Mouse (Mus musculus) embryonic facial prominence, embryonic 13.5 days (tissue): ENCODE results near the gene Sigmar1. TPM values are rescaled to one million over a fixed set of nuclear protein-coding genes. Genes with fewer than 3 reads are reported as not detected.

Experiments
- ATAC-seq: fragments of 200-750 bp; cut with Nextera tagmentation; 2 replicates; pipeline ENCODE4 v1.8.0; 2017; ENCODE audit warnings: low read depth; ENCODE audit not compliant: insufficient number of reproducible peaks, insufficient read depth, low FRiP score, low TSS enrichment
- H3K27ac ChIP-seq: fragments of 300-500 bp; sonication (generic); 2 replicates; pipeline ENCODE4 v1.5.1; 2015; ENCODE audit warnings: moderate library complexity, mild to moderate bottlenecking, inconsistent platforms
- H3K27me3 ChIP-seq: fragments of 300-500 bp; sonication (generic); 2 replicates; pipeline ENCODE4 v1.6.1; 2015; ENCODE audit warnings: mild to moderate bottlenecking, inconsistent platforms
- H3K36me3 ChIP-seq: fragments of 300-500 bp; sonication (generic); 2 replicates; pipeline ENCODE4 v1.6.1; 2015; ENCODE audit warnings: mild to moderate bottlenecking, inconsistent platforms
- H3K4me1 ChIP-seq: fragments of 300-500 bp; sonication (generic); 2 replicates; pipeline ENCODE4 v1.6.1; 2015; ENCODE audit warnings: inconsistent platforms
- H3K4me2 ChIP-seq: fragments of 300-500 bp; sonication (generic); 2 replicates; pipeline ENCODE4 v1.6.1; 2015; ENCODE audit warnings: moderate library complexity, mild to moderate bottlenecking, inconsistent platforms
- H3K4me3 ChIP-seq: fragments of 300-500 bp; sonication (generic); 2 replicates; pipeline ENCODE4 v1.5.1; 2015; ENCODE audit warnings: mild to moderate bottlenecking, inconsistent platforms
- H3K9ac ChIP-seq: fragments of 300-500 bp; sonication (generic); 2 replicates; pipeline ENCODE4 v1.6.1; 2015; ENCODE audit warnings: mild to moderate bottlenecking, inconsistent platforms
- H3K9me3 ChIP-seq: fragments of 300-500 bp; sonication (generic); 2 replicates; pipeline ENCODE4 v1.6.1; 2016; ENCODE audit warnings: inconsistent platforms
- WGBS: fragments of 180-500 bp; shearing (Covaris S2); methylation state at CpG from one replicate; pipeline ENCODE4 v1.1.7; 2015; ENCODE audit warnings: mixed read lengths; 5-methylcytosine and 5-hydroxymethylcytosine counted together
- polyA plus RNA-seq: library from polyadenylated mRNA; unstranded; fragments of >200 nt; fragmentation: Nextera tagmentation; extraction: Ambion mirVana; gene quantifications from 2 replicates; pipeline ENCODE4 v1.2.1, GENCODE M21; 2015

Sigmar1 gene
- polyA plus RNA-seq, 1 experiment from 2014 or later = 87.7 TPM

- H3K36me3 ChIP-seq = peaks cover 24% of the 10 kb centered on the region
- peak within 1 kb of the TSS; percentile 78 for H3K4me2 ChIP-seq
- peak; percentile 16; the same call in 1 of the 2 replicates for ATAC-seq
- 12% methylated on average over 14 of the region's 14 CpGs for WGBS
- peak within 1 kb of the TSS; percentile 65 for H3K4me3 ChIP-seq
- H3K27ac ChIP-seq = peak within 1 kb of the TSS; percentile 93
- no peaks in the 10 kb centered on the region for H3K27me3 ChIP-seq
- peak within 1 kb of the TSS; percentile 77 for H3K9ac ChIP-seq
- H3K9me3 ChIP-seq = no peaks in the 10 kb centered on the region
- H3K4me1 ChIP-seq = peaks cover 23% of the 10 kb centered on the region
Measured at GRCm38 (mm10) chr4:41754797-41755337, 1.1 kb downstream of the Sigmar1 start, which contains the start of gene Galt. Gene Galt, plus strand, starts transcription at chr4:41755228.

DNA sequence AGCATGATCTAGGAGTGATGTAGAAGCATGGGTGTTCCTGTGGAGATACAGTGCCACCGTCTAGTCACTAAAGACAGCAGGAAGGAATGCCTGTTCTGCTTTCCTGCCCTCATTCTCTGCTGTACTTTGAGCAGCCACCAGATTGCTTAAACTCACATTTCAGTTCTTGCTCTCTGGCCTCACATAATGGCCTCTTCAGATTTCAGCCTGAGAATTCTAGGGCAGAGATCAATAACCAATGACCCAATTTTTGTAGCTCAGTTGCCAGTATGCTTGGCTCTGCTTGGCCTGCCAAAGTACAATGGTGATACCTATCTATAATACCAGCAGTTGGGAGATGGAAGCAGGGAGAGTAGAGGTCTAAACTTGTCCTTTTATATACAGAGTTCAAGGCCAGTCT lies 10.9 kb downstream of the Sigmar1 start:
- no peak for ATAC-seq
- peaks cover 9% of the 10 kb centered on the region for H3K4me1 ChIP-seq
- H3K36me3 ChIP-seq = peaks cover 5% of the 10 kb centered on the region; the same call in 1 of the 2 replicates
- no peak overlapping the region for H3K27ac ChIP-seq
- H3K9ac ChIP-seq = no peak overlapping the region
- peaks cover 17% of the 10 kb centered on the region for H3K9me3 ChIP-seq
- WGBS = 65% methylated on average over 1 of the region's 1 CpGs
- H3K4me2 ChIP-seq = no peak overlapping the region
- H3K27me3 ChIP-seq = no peaks in the 10 kb centered on the region
- H3K4me3 ChIP-seq = no peak overlapping the region

DNA sequence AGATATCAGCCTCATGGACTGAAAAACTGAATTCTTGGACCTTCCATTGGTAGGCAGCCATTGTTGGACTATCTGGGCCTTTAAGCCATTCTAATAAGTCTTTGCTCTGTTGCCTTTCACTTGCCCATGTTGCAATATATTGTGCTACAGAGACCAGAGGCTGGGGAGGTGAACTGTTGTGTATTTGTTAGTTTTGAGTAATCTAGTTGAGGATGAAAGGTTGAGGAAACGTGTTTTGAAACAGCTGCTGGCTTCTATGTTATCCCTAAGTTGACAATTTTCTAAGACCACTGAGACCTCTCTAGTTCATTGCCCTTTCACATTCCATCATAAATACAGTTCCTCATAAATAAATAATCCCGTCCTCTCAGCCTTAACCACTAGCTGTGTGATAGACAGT lies 11.8 kb downstream of the Sigmar1 start:
- Histone ChIP-seq H3K27ac (no peak overlapping the region), H3K27me3 (no peaks in the 10 kb centered on the region), H3K9me3 (peaks cover 17% of the 10 kb centered on the region), H3K4me2 (no peak overlapping the region), H3K4me3 (no peak overlapping the region), H3K36me3 (peaks cover 7% of the 10 kb centered on the region), H3K9ac (no peak overlapping the region), H3K4me1 (peaks cover 16% of the 10 kb centered on the region)
- ATAC-seq = no peak
- 80% methylated on average over 2 of the region's 2 CpGs for WGBS

- Histone ChIP-seq H3K9me3 (peaks cover 4% of the 10 kb centered on the region), H3K9ac (peak overlapping the region; percentile 88), H3K27ac (peak overlapping the region; percentile 88), H3K27me3 (no peaks in the 10 kb centered on the region), H3K4me2 (peak overlapping the region; percentile 90), H3K36me3 (peaks cover 16% of the 10 kb centered on the region), H3K4me1 (peaks cover 16% of the 10 kb centered on the region), H3K4me3 (peak overlapping the region; percentile 75)
- ATAC-seq = peak; percentile 93
- WGBS = 0% methylated on average over 27 of the region's 27 CpGs
Measured at GRCm38 (mm10) chr4:41741158-41741560, 14.8 kb downstream of the Sigmar1 start.

DNA sequence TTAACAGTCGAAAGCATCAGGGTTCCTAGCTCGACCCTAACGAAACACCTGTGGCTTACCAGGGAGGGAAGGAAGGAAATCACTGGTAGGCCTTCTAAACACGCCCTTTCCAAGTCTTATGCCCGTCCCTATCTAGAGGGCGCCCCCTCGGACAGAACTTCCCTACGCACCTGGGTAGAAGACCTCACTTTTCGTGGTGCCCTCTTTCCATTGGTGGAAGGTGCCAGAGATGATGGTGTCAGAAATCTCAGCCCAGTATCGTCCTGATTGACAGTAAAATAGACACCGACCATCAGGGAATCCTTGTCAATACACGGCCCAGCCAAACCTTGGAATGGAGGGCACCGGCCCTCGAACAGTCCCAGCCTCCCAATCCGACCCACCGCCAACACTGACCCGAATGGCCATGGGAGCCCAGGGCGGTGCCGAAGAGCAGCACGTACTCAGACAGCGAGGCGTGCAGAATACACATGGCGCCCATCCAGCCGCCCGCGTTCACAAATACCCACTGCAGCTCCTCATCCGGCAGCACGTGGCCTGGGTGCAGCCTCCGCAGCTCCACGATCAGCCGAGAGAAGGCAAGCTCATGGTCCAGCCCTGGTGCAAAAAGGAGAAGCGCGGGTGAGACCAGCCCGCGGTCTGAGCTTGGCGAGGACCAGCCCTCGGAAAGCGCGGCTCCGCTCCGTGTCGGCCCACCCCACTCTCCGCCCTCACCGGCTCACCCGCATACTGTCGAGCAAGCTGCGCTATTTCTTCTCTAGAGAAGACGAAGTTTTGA lies 15.4 kb downstream of the Sigmar1 start:
- Histone ChIP-seq H3K4me2 (peak overlapping the region; percentile 90), H3K27ac (peak overlapping the region; percentile 88), H3K9me3 (no peaks in the 10 kb centered on the region; the same call in 1 of the 2 replicates), H3K36me3 (peaks cover 12% of the 10 kb centered on the region), H3K27me3 (no peaks in the 10 kb centered on the region), H3K9ac (peak overlapping the region; percentile 88), H3K4me1 (peaks cover 16% of the 10 kb centered on the region), H3K4me3 (peak overlapping the region; percentile 75)
- ATAC-seq = peak; percentile 79
- WGBS = under 1% methylated on average over 48 of the region's 48 CpGs

DNA sequence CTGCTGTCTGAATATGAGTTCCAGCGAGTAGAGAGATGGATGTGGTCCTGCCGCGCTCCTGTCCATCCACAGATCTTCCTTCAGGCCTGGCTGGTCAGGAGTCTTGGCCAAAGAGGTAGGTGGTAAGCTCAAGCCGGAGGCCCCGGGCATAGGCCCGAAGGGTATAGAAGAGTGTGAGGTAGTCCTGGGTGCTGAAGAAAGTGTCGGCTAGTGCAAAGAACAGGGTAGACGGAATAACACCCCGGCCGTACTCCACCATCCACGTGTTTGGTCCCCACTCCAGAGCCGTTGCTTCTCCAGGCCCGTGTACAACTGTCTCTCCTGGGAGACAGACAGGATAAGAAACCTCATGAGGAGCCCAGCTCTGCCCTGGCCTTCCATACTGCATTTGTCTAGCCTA lies 16.7 kb downstream of the Sigmar1 start:
- Histone ChIP-seq H3K36me3 (peaks cover 12% of the 10 kb centered on the region), H3K4me2 (peak overlapping the region; percentile 90), H3K4me1 (peaks cover 16% of the 10 kb centered on the region), H3K9ac (no peak overlapping the region; the same call in 1 of the 2 replicates), H3K4me3 (no peak overlapping the region), H3K27me3 (no peaks in the 10 kb centered on the region), H3K27ac (no peak overlapping the region), H3K9me3 (no peaks in the 10 kb centered on the region)
- 90% methylated on average over 13 of the region's 13 CpGs for WGBS
- ATAC-seq = no peak

DNA sequence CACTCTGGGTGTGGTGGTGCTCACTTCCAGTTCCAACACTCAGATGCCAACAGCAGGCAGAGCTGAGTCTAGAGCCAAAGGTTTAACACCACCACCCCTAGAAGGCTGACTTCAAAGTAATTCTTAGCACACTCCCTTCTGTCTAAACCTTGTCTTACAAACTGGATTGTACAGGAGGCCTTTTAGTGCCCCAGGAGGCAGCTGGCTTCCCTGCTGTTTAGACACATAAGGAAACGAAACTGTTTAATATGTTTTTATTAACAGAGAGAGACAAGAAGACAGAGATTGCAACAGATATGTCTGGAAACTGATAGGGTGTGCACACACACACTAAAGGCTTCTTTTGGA lies 17.7 kb downstream of the Sigmar1 start:
- H3K4me1 ChIP-seq = peaks cover 16% of the 10 kb centered on the region
- no peak overlapping the region for H3K4me3 ChIP-seq
- no peak overlapping the region for H3K9ac ChIP-seq
- H3K4me2 ChIP-seq = no peak overlapping the region
- no peak for ATAC-seq
- peaks cover 12% of the 10 kb centered on the region for H3K36me3 ChIP-seq
- peaks cover 5% of the 10 kb centered on the region for H3K27me3 ChIP-seq
- 77% methylated on average over 1 of the region's 1 CpGs for WGBS
- no peak overlapping the region for H3K27ac ChIP-seq
- H3K9me3 ChIP-seq = no peaks in the 10 kb centered on the region

GRCm38 (mm10) chr4:41737602-41738255 lies 18.2 kb downstream of the Sigmar1 start:
- no peaks in the 10 kb centered on the region for H3K9me3 ChIP-seq
- no peak overlapping the region for H3K4me3 ChIP-seq
- WGBS = 43% methylated on average over 8 of the region's 8 CpGs
- H3K36me3 ChIP-seq = peaks cover 12% of the 10 kb centered on the region
- ATAC-seq = no peak
- H3K9ac ChIP-seq = no peak overlapping the region
- H3K4me2 ChIP-seq = no peak overlapping the region
- peaks cover 16% of the 10 kb centered on the region for H3K4me1 ChIP-seq
- no peak overlapping the region for H3K27ac ChIP-seq
- H3K27me3 ChIP-seq = peaks cover 10% of the 10 kb centered on the region

DNA sequence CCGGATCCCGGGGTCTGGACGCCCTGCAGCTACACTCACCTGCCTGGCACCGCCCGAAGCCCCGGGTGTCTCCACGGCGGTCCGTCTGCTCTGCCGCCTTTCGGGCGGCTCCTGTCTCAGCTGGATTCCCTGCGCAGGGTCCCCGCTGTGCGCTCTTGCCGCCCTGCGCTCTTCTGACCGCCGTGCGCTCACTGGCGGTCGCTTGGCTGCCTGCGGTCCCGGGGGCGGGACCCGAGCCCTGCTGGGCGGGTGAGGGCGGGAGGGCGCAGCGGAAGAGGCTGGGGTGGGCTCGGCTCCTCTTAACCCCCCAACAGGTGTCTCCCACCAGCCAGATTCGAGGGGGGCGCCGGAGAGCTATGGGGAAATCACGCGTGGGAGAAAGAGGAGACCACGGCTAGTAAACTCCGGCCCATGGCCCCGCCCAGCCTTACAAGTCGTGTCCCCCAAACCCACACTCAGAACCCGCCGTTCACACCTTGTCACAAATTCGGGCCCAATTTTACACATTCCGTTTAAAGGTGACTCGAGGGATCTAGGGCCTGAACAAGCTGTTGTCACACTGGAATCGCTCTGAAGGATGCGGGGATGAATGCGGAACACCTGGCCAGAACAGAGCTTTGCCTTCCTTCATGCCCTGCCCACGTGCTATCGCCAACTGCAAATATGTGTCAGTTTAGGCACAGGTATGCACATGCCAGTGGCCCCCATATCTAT lies 24.7 kb downstream of the Sigmar1 start, which contains the start of gene Arid3c:
Gene Arid3c (minus strand): TSS at position 91 of the 714 bp plus-strand sequence.
- no peak for ATAC-seq
- H3K9ac ChIP-seq = peak within 1 kb of the TSS; percentile 52
- H3K4me2 ChIP-seq = peak within 1 kb of the TSS; percentile 74
- no peaks in the 10 kb centered on the region for H3K36me3 ChIP-seq
- no peak within 1 kb of the TSS for H3K27ac ChIP-seq
- H3K27me3 ChIP-seq = peaks cover 70% of the 10 kb centered on the region
- 1% methylated on average over 50 of the region's 50 CpGs for WGBS
- H3K9me3 ChIP-seq = no peaks in the 10 kb centered on the region
- H3K4me3 ChIP-seq = peak within 1 kb of the TSS; percentile 44
- peaks cover 16% of the 10 kb centered on the region for H3K4me1 ChIP-seq

DNA sequence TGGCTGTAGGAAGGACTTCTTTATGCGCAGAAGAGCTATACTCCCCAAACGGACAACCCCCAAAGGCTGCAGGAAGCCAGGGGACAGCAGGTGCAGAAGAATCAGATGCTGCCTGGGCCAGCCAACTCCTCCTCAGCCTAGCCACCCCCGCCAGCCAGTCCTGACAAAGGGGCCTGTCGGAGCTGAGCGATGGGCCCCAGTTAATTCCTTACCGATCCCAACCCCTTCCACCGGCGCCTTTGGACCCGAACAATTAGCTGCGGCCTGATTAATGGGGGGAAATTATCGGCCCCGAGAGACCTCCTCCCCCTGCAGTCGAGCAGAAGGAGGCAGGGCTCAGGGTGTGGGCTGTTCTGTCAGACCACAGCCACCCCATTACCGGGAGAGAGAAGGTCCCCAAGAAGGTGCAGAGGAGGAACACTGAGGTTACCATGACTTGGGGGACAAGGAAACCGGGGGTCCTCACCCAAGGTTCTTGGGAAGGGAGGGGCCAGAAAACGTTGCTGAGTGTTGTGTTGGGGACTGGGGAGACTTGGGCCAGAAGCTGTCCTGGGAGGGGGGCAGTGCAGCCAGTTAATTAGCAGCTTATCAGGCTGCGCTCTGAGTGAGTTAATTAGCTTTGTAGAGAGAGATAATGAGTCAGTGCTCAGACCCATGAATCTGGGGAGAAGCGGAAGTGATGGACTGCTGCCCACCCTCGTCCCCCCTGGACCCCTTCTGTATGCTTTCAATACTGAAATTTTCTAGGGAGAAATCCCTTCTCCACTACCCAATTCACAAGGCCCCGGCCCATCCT lies 28.9 kb downstream of the Sigmar1 start:
- WGBS = 13% methylated on average over 20 of the region's 20 CpGs
- Histone ChIP-seq H3K4me3 (no peak overlapping the region), H3K9me3 (no peaks in the 10 kb centered on the region), H3K4me1 (peaks cover 30% of the 10 kb centered on the region), H3K4me2 (no peak overlapping the region), H3K36me3 (no peaks in the 10 kb centered on the region), H3K27ac (no peak overlapping the region), H3K9ac (no peak overlapping the region), H3K27me3 (peaks cover 81% of the 10 kb centered on the region)
- no peak for ATAC-seq
